Mouse (Mus musculus): ENCODE results near the gene Znhit3. TPM values are rescaled to one million over a fixed set of nuclear protein-coding genes. Genes with fewer than 3 reads are reported as not detected.

Gene Znhit3
- 10 to 100 TPM; 24.8 to 30.7 TPM for total RNA-seq (2021)

DNA sequence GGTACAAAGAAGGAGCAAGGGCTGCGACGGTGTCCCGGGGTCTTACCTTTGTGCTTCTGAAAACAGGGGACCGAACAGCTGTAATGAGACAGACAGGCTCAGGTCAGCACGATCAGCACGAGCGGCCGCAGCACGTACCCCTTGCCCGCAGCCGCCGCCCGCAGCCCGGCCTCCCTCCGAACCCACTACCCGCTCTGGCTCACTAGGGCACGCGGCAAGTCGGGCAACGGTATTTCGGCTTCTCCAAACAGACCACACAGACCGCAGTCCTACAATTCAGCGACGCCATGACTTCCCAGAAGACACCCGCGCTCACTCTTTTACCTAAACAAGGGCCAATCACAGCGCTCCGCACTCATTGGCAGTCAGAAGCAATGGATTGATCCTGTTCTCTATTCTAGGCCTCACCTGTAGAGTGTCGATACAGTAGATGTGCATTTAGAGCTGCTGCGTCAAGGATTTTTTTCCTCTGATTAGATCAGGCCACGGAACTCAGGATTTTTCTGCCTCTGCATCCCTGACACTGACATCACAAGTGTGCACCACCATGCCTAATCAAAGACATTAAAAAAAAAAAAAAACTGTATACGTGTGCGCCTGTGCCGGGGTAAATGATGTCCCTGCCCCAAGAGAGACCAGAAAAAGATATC lies at the start of gene Znhit3:
TSS of gene Znhit3 (minus strand) at position 314 of the 650 bp plus-strand sequence.
- intact Hi-C loops (cut with DNase I): loop anchor here (5.0 kb wide), 2 partner anchors 61 to 266 kb away; no protein-coding TSS in a partner anchor

DNA sequence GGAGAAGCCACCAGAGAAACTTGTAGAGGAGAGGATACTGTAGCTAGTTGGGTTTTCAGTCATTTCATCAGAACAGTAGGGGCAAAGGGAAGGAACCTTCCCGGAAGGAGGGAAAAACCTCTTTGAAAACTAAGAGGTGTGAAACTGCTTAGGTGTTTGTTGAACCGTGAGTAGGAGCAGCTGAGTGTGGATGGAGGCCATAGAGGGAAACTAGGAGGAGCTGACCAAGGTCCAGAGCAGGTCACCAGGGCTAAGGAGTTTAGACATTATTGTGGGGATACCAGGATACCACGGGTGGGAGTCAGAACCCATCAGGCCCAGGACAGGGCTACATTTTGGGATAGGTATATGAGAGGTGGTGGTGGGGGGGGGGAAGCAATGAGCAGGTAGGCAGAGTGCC lies 47.4 kb upstream of the Znhit3 start:
- DNase-seq: no peak

More for the DNA sequence above, at the start of gene Znhit3:
- peak; percentile 78 for DNase-seq

DNA sequence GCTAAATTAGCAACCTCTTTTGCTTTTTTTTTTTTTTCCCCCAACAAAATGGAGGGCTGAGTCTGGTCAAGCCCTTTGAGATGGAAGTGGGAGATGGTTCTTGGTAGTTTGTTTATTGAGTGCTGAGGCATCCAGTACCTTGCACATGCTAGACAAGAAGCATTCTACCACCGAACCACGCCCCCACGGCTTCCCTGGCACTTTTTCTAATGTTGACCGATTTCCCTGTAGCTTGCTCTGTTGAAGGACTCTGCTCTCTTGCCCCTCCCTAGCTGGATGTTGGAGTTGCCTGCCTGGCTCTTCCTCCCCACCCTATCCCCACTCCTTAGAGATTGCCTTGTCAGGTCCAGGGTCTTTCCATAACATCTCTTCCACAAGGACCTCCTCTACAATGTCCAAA lies 46.4 kb upstream of the Znhit3 start:
- intact Hi-C loops (cut with DNase I): no loop called here

More for the DNA sequence above, 47.4 kb upstream of the Znhit3 start:
- intact Hi-C loops (cut with DNase I): no loop called here

DNA sequence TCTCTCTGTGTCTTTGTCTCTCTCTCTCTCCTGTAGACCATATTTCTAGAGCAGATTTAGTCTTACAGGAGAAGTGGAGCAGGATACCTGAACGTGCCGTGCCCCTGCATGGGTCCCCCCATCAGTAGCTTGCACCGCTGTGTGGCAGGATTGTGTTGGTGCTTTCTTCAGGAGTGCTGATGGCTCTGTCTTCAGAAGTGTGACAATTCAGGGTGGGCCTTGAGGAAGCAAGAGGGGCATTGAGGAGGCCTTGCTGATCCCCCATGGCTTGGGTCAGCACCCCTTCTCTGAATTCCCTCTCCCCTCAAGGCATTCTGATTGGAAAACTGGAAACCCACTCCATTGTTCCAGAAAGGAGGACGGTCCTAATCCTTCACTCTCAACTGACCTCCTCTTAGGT lies 45.4 kb upstream of the Znhit3 start:
- intact Hi-C loops (cut with DNase I): no loop called here
- DNase-seq: no peak

More for the DNA sequence above, 46.4 kb upstream of the Znhit3 start:
- DNase-seq: no peak

DNA sequence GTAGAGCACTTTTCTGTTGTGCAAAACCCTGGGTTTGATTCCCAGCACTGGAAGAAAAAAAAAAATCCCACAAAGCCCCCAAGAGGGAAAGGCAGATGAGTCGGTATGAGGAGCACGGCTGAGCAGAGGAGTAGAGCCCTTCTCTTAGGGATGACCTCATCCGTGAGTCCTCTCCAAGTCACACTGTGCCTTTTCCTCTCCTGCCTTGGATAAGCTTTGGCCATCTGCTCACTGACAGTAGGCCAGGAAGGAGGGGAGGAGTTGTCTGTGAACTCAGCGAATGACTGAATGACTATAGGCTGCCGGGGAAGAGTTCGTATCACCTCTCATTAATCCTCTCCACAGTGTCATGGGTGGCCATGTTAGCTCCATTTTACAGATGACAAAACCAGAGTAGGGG lies 44.6 kb upstream of the Znhit3 start:
- intact Hi-C loops (cut with DNase I): no loop called here
- no peak for DNase-seq

DNA sequence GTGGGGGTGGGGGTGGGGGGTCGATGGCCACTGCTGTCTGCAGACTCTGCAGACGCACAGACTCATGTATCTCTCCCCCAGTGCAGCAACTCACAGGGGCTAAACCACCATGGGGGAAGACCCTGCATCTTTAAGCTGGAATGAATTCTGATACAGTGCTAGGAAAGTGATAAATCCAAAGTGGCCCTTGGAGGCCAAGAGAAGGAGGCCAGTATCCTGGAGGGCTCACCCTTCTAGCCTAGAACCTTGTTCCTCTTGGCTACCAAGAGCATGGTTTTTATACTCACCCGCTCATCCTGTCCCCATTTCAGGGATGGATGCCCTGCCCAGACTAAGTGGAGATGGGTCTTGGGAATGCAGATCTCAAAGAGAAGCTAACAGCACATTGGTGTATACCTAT lies 44.1 kb upstream of the Znhit3 start:
- no peak for DNase-seq
- intact Hi-C loops (cut with DNase I): no loop called here

DNA sequence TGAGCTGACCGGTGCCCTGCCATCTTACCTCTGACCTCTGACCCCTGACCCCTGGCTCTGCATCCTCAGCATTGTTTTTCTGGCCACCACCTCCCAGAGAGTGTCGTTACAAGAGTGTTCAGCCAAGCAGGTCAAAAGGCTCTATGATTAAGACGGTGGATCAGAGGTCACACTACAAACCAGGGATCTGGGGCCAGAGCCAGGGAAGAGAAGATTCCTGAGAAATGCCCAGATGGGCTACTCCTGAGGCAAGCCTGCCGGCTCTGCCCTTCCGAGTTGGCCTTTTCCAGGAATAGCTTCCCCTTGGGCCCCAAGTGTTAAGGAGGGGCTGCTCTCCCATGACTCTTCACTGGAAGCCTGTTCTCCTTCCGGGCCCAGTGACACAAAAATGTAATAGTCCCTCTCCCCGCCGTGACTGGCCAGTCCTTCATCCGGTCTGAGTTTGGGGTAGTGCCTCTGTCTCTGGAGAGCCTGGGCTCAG lies 43.6 kb upstream of the Znhit3 start:
- no peak for DNase-seq
- intact Hi-C loops (cut with DNase I): no loop called here

DNA sequence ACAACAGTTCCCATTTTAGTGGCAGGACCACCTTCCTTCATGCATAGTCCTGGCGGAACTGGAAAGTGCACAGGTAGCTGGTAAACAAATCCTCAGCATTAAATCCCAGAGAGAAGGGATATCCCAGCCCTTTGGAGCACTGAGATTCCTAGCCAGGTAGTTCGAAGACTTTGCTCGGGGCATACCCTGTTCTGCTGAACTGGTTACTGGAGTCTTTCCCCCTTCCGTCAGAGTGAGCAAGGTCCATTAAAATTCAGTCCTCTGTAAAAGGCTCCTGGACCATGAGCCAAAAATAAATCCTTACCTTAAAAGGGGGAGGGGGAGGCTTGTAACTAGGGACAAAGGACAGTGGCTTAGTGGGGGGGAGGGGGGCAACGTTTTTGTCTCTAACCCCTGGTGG lies 43.0 kb upstream of the Znhit3 start:
- DNase-seq: no peak
- intact Hi-C loops (cut with DNase I): no loop called here

DNA sequence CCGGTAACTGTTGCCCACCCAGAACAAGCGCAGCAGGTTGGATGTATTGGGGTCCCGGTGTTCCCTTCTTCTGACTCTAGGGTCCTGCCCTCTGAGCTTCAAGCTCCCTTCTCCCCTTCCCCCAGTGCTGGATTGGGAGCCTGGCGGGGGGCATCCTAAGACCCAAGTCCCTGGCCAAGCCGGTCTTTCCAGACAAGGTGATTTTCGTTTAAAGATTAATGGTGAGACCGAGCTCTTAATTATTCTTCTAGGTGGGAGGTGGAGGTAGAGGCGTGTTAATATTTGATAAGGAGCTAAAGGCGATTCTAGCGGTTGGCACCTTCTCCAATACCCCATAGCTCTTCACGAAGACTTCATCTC lies 42.1 kb upstream of the Znhit3 start:
- DNase-seq: no peak
- intact Hi-C loops (cut with DNase I): no loop called here

DNA sequence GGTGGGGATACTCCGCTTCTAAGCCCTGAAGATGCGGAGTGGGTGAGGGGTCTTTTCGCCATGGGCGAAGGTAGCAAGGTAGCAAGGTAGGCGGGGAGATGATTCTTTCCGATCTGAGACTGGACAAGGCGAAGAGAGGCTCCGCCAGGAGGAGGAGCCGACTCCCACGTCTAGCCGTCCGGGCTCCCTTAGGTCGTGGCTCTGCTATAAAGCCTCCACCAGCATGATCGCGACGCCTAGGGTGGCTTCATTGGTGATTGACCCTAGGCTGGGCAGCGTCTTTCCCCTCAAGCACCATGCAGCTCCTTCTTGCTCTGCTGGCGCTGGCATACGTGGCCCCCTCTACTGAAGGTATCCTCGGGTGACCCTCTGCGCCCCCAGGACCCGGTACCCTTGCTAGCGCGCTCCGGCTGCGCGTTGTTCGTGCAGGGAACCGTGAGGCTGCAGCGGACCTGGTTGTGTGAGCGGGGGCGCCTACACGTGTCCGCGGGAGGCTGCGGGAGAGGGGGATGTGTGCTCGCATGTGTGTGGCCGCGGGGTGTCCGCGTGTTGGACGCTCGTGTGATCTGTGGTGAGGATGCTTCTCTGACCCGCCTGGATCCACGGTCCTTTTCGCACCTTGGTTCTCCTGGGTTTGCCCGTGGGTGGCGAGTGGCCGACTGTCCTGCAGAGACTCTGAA lies 41.6 kb upstream of the Znhit3 start, which contains the start of gene Car4:
TSS of gene Car4 (plus strand) at position 196 of the 680 bp plus-strand sequence.
- intact Hi-C loops (cut with DNase I): no loop called here
- DNase-seq: no peak

DNA sequence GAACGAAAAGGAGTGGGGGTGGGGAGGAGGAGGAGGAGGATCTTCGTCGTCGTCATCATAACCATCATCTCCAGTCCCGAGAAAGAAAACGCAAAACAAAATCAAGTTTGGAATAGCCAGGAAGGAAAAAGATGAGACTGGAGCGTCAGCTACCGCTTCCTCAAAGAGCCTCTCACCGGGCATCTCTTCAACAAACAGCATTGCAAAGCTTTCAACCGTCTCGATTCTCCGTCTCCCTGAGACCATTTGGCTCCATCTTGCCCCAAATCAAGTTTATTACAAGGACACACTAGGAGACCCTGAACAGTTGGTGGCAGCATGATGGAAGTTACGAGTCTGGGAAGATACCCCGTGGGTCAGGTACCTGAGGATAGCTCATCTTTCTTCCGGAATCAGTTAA lies 41.0 kb upstream of the Znhit3 start:
- no peak for DNase-seq
- intact Hi-C loops (cut with DNase I): no loop called here

DNA sequence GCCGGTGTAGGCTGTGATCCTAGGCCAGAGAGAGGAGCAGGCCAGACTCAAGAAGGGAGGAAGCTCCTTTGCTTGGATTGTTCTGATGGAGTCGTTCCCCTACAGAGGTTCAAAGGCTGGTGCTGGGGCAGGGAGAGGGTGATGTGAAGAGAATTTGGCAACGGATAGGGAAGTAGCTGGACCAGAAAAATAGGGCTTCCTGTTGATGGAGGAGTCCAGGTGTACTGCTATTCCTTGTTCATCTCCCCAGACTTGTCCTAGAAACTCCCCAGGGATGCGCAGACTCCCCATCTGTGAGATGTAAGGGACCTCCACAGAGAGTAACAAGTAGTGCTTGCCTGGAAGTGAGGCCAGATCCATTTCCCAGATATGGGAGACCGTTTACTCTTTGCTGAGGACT lies 40.2 kb upstream of the Znhit3 start:
- no peak for DNase-seq
- intact Hi-C loops (cut with DNase I): no loop called here

DNA sequence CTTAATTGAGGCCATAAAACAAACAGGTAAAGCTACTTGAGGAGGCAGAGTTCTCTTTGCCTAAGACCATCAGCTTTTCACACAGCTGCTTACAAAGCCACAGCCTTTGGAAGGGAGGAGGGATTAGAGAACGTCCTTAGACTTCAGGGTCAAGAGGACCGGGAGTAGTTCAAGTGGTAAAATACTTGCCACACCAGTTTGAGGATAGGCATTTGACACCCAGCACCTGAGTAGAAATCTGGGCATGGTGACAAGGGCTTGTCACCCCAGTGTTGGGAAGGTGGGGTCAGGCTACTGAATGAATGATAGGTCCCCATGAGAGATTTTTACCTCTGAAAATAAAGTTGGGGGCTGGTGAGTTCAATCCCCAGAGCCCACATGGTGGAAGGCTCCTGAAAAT lies 36.4 kb upstream of the Znhit3 start:
- intact Hi-C loops (cut with DNase I): no loop called here
- no peak for DNase-seq

DNA sequence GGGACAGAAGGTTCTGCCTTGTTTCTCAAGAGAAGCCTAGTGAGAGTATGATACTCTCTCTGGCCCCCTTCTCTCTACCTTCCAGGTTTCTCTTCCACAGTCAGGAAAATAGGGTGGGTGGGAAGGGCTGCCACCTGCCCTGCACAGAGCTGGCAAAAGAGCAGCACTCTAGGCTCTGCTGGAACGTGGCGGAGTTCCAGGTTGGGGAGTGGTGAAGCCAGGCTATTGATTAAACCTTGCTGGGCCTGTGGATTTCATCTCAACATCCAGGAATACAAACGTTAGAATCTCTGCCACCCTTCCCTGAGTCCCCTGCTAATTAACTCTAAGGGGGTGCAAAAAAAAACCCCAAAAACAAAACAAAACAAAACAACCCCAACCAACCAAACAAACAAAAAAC lies 32.4 kb upstream of the Znhit3 start:
- intact Hi-C loops (cut with DNase I): no loop called here
- peak; percentile 38 for DNase-seq

DNA sequence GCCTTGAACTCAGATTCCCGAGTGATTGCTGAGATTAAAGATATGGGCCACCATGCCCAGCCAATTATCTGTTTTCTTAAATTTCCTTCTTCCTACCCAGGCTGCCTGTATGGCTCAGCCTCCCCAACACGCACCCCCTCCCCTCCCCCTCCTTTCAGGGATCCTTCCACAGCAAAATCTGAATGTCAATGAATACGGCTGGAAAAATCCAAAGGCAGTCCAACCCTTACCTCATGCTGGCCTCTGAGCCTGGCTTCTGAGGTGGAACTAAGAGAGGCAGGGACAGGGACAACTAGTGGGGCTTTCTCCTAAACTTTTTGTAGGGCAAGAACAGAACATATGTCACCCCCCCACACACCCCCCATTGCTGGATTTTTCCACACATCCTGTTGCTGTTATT lies 31.9 kb upstream of the Znhit3 start:
- intact Hi-C loops (cut with DNase I): no loop called here
- no peak for DNase-seq

DNA sequence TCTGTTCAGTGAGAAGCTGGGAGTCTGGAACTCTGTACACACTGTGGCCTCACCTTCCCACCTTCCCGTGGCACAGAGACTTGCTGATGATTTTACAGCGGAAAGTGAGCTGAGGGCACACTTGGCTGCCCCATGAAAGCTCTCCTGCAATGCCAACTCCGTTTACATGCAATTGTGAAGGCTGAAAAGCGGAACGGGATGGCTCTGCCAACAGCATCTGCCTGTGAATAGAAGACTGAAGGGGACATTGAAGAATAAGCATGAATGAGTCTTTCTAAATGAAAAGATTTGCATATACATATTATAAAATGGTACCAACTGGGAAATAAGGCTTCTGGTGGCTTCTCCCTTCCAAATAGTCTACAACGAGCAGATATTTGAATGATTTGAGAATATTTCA lies 31.0 kb upstream of the Znhit3 start:
- peak; percentile 37 for DNase-seq
- intact Hi-C loops (cut with DNase I): no loop called here

DNA sequence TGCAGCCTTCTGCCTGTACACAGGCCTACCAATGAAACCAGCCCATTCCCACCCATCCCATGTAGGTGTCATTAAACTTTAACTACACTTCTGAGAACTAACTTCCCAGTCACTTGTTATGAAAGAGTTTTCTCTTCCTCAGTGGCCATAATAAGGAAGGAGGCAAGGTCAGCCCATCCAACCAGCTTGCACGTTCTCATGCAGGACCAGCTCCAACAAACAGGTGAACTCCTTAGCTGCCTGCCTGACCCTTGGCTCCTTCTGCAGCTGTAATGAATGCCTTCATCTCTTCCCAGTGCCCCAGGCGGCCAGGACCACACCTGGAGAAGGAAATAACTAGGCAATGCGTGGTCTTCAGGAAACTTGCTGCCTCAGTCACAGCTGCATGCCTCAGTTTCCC lies 29.7 kb upstream of the Znhit3 start:
- DNase-seq: no peak
- intact Hi-C loops (cut with DNase I): no loop called here

DNA sequence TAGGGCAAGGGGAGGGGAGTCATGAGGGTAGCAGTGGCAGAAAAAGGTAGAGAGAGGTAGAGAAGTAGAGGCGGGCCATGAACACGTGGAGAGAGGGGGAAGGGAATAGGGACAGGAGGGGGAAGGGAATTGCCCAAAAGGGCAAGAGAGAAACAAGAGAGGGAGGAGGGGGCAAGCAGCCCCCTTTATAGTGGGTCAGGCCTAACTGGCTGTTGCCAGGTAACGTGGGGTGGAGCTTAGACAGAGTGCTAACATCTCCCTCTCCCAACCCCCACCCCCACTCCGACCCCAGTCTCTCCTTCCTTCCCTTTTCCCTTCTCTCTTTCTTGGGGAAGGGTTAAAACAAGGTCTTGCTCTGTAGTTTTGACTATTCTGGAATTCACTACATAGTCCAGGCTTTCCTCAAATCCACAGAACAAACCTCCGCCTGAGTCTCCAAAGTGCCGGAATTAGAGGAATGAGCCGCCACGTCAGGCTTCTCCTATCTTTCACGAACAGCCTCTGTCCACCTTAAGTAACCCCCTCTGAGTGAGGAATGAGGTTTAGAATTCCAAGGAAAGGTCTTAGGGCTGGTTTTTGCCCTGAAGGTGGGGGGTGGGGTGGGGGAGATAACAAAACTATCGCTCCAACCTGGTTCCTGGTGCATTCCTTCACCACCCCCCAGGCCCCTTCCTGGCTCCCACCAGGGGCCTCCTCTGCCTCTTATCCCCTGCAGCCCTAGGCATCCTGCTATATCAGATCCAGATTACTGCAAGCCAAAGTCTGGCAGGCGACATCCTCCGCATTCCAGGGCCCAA lies 28.7 kb upstream of the Znhit3 start:
- intact Hi-C loops (cut with DNase I): no loop called here
- no peak for DNase-seq

DNA sequence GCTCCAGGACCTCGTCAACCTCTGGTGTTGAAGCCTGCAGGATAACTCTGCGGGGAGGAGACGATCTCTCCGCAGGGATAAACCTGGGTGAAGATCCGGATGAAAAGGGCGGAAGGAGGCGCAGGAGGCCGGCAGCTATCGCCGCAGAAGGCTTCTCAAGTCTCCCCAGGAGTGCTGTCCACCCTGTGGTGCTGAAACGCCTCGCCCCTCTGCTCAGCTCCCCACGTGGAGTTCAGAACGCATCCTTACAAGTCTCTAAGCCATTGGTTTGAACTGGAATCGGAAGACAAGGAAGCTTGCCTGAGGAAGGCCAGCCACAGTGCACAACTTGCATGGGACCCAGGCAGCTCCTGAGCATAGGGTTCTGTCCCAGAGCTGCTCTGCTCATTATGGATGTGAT lies 27.8 kb upstream of the Znhit3 start:
- intact Hi-C loops (cut with DNase I): no loop called here
- DNase-seq: peak; percentile 34

DNA sequence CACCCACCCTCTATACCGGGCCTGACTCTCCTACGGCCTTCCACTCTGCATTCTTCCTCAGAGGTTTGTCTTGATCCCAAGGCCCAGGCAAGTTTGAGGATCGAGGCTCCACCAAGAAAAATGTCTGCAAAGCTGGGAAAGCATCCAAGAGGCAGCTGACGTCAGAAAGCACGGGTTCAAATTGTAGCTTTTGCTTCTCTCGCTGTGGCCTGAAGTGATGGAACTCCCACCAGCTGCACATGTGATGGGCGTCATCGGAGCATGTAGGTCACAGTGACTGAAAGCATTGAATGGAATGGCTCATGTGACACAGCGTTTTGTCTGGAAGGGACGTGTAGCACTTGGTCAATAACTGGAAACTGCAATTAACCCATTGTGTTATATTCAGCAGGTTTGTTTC lies 24.0 kb upstream of the Znhit3 start:
- no peak for DNase-seq
- intact Hi-C loops (cut with DNase I): no loop called here

DNA sequence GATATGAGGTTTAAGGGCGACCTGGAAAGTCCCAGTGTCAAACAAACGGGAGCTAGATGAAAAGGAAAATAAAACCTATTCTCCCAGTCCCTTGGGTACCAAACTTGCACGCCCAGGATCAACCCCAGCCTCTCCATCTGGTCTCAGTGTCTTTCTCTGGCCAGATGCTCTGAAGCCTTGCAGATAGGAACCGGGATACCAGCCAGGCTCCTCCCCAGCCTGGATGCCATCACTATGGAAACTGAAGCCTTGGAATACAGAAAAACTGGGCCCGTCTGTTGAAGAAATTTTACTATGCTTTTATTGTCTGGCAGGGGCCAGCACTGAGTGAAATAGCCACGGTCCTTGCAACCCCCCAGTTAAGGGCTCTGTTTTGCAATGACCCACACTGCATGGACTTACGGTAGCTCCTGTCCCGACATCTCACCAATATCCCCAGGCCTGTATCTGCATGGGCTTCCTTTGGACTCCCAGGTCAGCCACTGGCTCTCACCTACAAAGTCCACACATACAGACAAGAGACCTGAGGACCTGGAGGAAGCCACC lies 23.4 kb upstream of the Znhit3 start:
- peak; percentile 67 for DNase-seq

More for the DNA sequence above, 23.4 kb upstream of the Znhit3 start:
- intact Hi-C loops (cut with DNase I): no loop called here
